Mouse (Mus musculus): ENCODE data around the gene Abi3.
A peak's percentile ranks its signal among the peaks of the same experiment; 100 is the strongest.

GRCm38 (mm10) chr11:95876296-95876695 is 34.0 kb upstream of the Abi3 start:
- peak; percentile 86 for TF ChIP-seq CTCF (IDR thresholded peaks at IDR 0.05; ENCODE audit: low read depth, low read length)
- TF ChIP-seq GATA2 (IDR thresholded peaks at IDR 0.05; ENCODE audit: borderline replicate concordance, low read depth, low read length): no peak
- no peak for TF ChIP-seq TAL1 (conservative IDR thresholded peaks at IDR 0.05; ENCODE audit: low read depth, low read length)

All from G1E (cell line).